Mouse (Mus musculus): ENCODE data around the gene Lpcat1. TPM values are rescaled to one million over a fixed set of nuclear protein-coding genes. Genes with fewer than 3 reads are reported as not detected.

Gene Lpcat1
- polyA plus RNA-seq, 1 experiment from 2014 or later: 56.7 TPM

DNA sequence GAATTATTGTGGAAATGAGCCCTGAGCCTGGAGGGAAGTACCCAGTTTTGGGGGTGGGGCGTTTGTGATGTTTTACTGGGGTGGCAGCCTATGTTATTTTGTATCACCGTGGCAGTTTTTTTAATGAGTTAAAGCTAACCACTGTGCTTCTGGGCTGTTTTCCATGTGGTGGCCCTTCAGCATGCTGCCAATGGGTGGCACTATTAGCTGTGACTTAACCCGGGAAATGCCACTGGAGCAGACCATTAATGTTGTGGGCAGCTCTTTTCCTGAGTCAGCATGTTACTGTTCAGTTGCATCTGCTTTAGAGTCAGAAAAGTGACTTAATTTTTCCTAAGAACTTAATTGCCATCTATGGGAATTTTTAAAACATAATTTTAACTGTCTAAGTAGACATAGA is 5.5 kb downstream of the Lpcat1 start:
- Histone ChIP-seq H3K4me1 (peaks cover 50% of the 10 kb centered on the region), H3K9me3 (replicated peaks) (no peaks in the 10 kb centered on the region), H3K36me3 (peaks cover 55% of the 10 kb centered on the region), H3K4me3 (no peak overlapping the region), H3K27ac (no peak overlapping the region), H3K27me3 (ENCODE audit: low read depth, poor library complexity, severe bottlenecking) (no peaks in the 10 kb centered on the region)
- no peak for DNase-seq (ENCODE audit: low spot score)
- WGBS: 77% methylated on average over 3 of the region's 3 CpGs

DNA sequence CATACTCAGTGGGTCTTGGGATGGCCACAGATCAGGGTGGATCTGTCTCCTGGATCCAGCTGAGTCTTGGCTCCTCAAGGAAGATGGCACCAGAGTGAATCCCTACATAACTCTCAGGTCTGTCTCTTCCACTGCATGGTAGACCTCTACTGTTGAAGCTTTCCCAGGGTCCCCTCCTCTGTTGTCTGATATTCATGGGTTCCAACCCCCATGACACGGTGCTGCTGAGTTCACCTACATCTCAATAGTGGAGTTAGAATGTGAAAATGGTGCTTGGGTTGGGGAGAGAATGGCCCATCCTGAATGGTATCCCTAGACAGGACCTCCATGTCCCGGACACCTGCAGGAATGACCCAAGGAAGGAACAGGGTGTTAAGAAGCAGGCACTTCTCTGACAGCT is 6.7 kb downstream of the Lpcat1 start:
- Histone ChIP-seq H3K36me3 (peaks cover 55% of the 10 kb centered on the region), H3K27me3 (ENCODE audit: low read depth, poor library complexity, severe bottlenecking) (no peaks in the 10 kb centered on the region), H3K27ac (no peak overlapping the region), H3K4me1 (peaks cover 50% of the 10 kb centered on the region), H3K4me3 (no peak overlapping the region), H3K9me3 (replicated peaks) (no peaks in the 10 kb centered on the region)
- no peak for DNase-seq (ENCODE audit: low spot score)
- 93% methylated on average over 2 of the region's 2 CpGs for WGBS

DNA sequence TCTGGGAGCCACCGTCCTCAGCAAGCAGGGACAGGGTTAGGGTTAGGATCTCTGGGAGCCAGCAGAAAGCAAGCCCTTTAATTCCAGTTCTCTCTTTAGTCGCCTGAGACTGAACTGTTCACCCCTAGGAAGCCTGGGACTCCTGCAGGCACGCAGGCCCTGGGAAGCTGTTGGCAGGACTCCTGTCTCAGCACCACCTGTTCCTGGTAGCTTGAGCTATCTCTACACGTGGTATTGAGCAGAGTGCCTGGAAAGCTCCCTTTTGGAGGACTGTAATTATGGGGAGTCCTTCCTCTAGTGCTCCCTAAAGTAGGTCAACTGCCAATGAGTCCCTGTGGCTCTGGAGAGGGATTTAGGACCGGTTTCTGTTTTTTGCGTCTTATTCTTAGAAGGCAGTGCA is 7.2 kb downstream of the Lpcat1 start:
- DNase-seq (ENCODE audit: low spot score): no peak
- H3K27me3 ChIP-seq (ENCODE audit: low read depth, poor library complexity, severe bottlenecking): no peaks in the 10 kb centered on the region
- H3K4me1 ChIP-seq: peaks cover 50% of the 10 kb centered on the region
- H3K9me3 ChIP-seq (replicated peaks): no peaks in the 10 kb centered on the region
- peak overlapping the region; percentile 43 for H3K27ac ChIP-seq
- peaks cover 55% of the 10 kb centered on the region for H3K36me3 ChIP-seq
- WGBS: 90% methylated on average over 6 of the region's 6 CpGs
- no peak overlapping the region for H3K4me3 ChIP-seq

DNA sequence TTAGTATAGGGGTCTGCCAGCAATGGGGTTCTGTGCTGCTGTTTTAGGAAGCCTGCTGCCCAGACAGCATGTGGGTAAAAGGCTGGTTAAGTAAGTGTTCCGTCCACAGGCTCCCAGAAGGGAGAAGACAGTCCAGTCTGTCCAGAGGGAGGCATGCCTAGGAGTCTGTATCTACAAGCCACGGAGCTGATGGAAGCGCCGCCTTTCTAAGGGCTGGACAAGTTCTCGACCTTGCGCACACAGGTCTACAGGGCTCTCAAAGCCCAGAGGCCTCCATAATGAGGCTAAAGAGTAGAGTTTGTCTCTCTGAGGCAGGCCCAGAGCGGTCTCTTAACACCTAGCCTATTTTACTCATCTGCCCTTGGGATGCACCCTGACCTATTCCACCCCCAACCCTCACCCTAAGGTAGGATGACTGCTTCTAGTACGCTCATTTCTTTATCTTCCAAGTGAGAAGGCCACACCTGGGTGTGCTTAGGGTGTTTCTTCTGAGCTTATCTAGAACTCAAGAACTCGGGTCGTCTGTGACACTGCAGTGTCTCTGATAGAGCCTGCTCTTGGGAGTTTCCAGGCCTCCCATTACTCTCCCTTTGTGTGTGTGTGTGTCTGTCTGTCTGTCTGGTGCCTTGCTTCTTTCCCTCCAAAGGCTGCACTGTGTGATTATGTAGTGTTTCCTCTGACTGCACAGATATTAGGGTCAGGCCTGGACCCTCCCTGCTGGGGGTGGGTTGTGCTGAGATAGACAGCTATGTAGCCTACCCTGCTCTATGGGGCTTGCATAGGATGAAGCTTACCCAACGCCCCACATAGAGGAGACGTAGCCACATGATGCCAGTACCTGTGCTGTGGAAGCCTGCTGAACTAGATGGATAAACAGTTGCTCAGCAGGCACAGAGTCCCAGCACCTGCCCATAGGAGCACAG is 8.3 kb downstream of the Lpcat1 start:
- Histone ChIP-seq H3K4me1 (peaks cover 47% of the 10 kb centered on the region), H3K4me3 (no peak overlapping the region), H3K36me3 (peaks cover 47% of the 10 kb centered on the region), H3K27ac (peak overlapping the region; percentile 43), H3K9me3 (replicated peaks) (no peaks in the 10 kb centered on the region), H3K27me3 (ENCODE audit: low read depth, poor library complexity, severe bottlenecking) (no peaks in the 10 kb centered on the region)
- no peak for DNase-seq (ENCODE audit: low spot score)
- 93% methylated on average over 12 of the region's 12 CpGs for WGBS

DNA sequence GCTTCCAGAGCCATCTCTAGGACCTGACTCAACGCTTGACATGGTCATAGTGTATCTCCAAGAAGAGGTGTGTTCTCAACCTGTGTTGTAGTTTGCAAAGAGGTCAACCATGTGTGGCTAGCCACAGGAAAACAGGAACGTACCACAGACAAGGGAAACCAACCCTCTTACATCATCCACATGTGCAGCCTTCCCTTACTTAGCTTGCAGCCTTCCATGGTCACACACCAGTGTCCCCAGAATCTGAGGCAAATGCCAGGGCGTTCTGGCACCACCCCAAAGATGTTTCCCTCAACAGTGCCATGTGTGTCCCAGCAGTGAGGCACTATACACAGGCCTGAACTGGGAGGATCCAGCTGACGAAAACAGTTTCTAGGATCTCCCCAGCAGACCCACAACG is 9.3 kb downstream of the Lpcat1 start:
- Histone ChIP-seq H3K27me3 (ENCODE audit: low read depth, poor library complexity, severe bottlenecking) (no peaks in the 10 kb centered on the region), H3K27ac (peak overlapping the region; percentile 12), H3K9me3 (replicated peaks) (no peaks in the 10 kb centered on the region), H3K36me3 (peaks cover 37% of the 10 kb centered on the region), H3K4me1 (peaks cover 44% of the 10 kb centered on the region), H3K4me3 (no peak overlapping the region)
- WGBS: 91% methylated on average over 5 of the region's 5 CpGs
- DNase-seq (ENCODE audit: low spot score): no peak

DNA sequence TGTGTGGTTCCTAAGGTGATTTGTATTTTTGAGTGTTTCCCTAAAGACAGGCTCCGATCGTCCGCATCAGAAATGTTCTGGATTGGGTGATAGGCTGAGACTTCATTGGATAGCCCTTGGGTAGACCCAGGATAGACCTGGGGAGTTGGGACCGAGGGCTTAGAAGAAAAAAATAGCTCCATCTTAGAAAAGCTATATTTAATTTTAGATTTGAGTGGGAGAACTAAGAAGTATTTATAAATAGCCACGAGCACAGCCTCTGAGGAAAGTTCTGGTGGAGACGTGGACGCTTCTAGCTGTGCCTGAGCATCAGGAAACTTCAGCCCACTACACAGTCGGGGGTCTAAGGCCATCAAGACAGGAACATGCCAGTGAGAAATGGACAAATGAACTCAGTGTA is 9.8 kb downstream of the Lpcat1 start:
- WGBS: 94% methylated on average over 8 of the region's 8 CpGs
- H3K4me1 ChIP-seq: peaks cover 43% of the 10 kb centered on the region
- no peak overlapping the region for H3K4me3 ChIP-seq
- no peak for DNase-seq (ENCODE audit: low spot score)
- no peaks in the 10 kb centered on the region for H3K27me3 ChIP-seq (ENCODE audit: low read depth, poor library complexity, severe bottlenecking)
- H3K36me3 ChIP-seq: peaks cover 32% of the 10 kb centered on the region
- peak overlapping the region; percentile 78 for H3K27ac ChIP-seq
- no peaks in the 10 kb centered on the region for H3K9me3 ChIP-seq (replicated peaks)

DNA sequence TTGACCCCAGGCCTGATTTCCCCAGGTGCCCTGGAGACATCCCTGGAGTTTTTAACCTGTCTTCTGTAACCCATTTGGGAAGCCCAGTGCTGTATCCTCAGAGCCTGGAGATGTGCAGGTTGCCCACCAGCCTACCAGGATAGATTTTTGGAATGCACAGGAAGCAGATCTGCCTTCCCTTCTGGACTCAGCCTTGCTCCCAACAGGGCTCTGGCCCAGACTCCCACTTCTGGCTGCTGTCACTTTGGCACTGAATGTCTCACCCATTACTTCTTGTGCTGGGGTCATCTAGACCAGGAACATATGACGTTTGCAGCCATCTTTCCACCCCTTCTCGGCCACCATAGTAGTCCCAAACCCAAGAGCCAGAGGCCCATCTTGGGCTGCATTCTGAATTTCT is 10.8 kb downstream of the Lpcat1 start:
- Histone ChIP-seq H3K36me3 (peaks cover 31% of the 10 kb centered on the region), H3K4me3 (no peak overlapping the region), H3K27me3 (ENCODE audit: low read depth, poor library complexity, severe bottlenecking) (no peaks in the 10 kb centered on the region), H3K4me1 (peaks cover 36% of the 10 kb centered on the region), H3K9me3 (replicated peaks) (no peaks in the 10 kb centered on the region), H3K27ac (peak overlapping the region; percentile 38; the same call in 1 of the 2 replicates)
- DNase-seq (ENCODE audit: low spot score): no peak
- 81% methylated on average over 2 of the region's 2 CpGs for WGBS

DNA sequence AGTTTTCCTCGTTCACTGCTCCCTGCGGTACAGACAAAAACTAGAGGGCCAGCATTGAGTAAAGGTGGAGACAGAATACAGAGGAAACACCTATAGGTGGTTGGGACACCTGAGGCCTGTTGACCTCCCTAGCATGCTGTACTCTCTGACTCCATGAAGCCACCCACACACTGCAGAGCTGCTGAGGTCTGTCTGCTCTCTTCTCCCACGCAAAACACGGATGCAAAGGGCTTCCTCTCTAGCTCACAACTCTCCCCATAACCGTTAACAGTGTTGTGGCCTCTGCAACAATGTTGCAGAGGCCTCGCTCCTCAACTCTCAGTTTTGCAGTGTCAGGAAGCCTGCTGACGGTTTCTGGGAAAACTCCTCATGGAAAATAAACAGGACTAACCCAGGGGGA is 15.5 kb downstream of the Lpcat1 start:
- H3K27me3 ChIP-seq (ENCODE audit: low read depth, poor library complexity, severe bottlenecking): no peaks in the 10 kb centered on the region
- H3K4me1 ChIP-seq: peaks cover 21% of the 10 kb centered on the region
- 91% methylated on average over 7 of the region's 7 CpGs for WGBS
- no peaks in the 10 kb centered on the region for H3K9me3 ChIP-seq (replicated peaks)
- H3K27ac ChIP-seq: no peak overlapping the region
- DNase-seq (ENCODE audit: low spot score): no peak
- no peak overlapping the region for H3K4me3 ChIP-seq
- peaks cover 42% of the 10 kb centered on the region for H3K36me3 ChIP-seq

DNA sequence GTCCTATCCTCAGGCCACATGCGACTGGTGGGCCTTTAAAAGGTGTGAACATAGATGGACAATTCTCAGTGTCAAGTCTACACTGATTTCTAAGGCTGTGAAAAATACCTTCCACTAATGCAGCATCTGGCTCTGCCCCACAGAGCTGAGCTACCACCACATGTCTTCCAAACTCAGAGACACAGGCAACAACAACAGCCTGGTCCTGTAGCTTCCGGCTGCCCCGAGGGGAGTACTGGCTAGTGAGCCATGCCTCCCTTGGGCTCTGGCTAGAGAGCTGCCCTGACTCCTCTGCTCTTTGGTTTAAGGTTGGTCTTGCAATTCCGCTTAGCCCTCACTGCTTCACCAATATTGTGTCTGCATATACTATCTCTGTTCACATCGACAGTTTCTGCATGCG is 16.3 kb downstream of the Lpcat1 start:
- Histone ChIP-seq H3K36me3 (peaks cover 48% of the 10 kb centered on the region), H3K27me3 (ENCODE audit: low read depth, poor library complexity, severe bottlenecking) (no peaks in the 10 kb centered on the region), H3K4me1 (peaks cover 13% of the 10 kb centered on the region), H3K27ac (no peak overlapping the region), H3K9me3 (replicated peaks) (no peaks in the 10 kb centered on the region), H3K4me3 (no peak overlapping the region)
- 95% methylated on average over 6 of the region's 6 CpGs for WGBS
- DNase-seq (ENCODE audit: low spot score): no peak

DNA sequence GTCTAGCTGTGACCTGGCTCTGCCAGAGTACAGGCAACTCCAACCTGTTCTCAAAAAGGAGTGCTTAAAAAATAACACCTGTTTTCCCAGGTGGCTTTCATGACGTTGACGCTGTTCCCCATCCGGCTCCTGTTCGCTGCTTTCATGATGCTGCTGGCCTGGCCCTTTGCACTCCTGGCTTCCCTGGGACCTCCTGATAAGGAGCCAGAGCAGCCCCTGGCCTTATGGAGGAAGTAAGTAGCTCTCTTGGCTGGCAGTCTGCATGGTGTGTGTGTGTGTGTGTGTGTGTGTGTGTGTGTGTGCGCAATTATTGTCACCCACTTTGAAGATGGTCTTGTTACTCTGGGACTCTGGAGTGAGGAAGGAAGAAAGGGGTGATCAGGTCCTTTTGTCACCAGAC is 17.2 kb downstream of the Lpcat1 start:
- H3K27me3 ChIP-seq (ENCODE audit: low read depth, poor library complexity, severe bottlenecking): no peaks in the 10 kb centered on the region
- no peak overlapping the region for H3K27ac ChIP-seq
- no peak overlapping the region for H3K4me3 ChIP-seq
- 85% methylated on average over 5 of the region's 5 CpGs for WGBS
- peaks cover 56% of the 10 kb centered on the region for H3K36me3 ChIP-seq
- no peaks in the 10 kb centered on the region for H3K9me3 ChIP-seq (replicated peaks)
- H3K4me1 ChIP-seq: peaks cover 5% of the 10 kb centered on the region; the same call in 1 of the 2 replicates
- no peak for DNase-seq (ENCODE audit: low spot score)

DNA sequence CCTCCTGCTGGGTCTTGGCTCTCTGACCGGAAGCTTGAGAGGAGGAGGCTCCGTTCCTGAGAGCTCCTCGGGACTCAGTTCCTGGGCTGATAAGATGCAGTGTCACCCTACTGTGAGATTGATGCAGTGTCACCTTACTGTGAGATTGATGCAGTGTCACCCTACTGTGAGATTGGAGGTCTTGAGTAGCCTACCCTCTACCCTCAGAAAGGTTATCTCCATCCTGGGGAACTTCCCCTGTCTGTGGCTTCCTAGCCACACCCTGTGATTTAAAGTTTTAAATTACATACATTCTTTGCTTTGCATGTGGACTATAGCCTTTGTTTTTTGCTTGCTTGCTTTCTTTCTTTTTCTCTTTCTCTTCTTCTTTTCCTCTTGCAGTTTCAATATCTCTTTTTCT is 21.1 kb downstream of the Lpcat1 start:
- Histone ChIP-seq H3K27me3 (ENCODE audit: low read depth, poor library complexity, severe bottlenecking) (no peaks in the 10 kb centered on the region), H3K9me3 (replicated peaks) (no peaks in the 10 kb centered on the region), H3K36me3 (peaks cover 96% of the 10 kb centered on the region), H3K27ac (no peak overlapping the region), H3K4me1 (no peaks in the 10 kb centered on the region), H3K4me3 (no peak overlapping the region)
- DNase-seq (ENCODE audit: low spot score): no peak
- WGBS: 49% methylated on average over 3 of the region's 3 CpGs

DNA sequence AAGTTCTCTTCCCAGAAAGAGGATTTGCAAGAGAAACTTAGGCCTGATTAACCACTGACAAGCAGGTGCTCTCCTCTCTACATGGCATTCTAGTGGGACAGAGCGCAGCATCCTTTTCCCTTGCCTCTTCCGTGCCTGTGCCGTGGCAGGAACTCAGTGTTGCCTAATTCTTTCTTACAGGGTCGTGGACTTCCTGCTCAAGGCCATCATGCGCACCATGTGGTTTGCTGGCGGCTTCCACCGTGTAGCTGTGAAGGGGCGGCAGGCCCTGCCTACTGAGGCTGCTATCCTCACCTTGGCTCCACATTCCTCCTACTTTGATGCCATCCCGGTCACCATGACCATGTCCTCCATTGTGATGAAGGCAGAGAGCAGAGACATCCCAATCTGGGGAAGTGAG is 21.7 kb downstream of the Lpcat1 start:
- 86% methylated on average over 9 of the region's 9 CpGs for WGBS
- DNase-seq (ENCODE audit: low spot score): no peak
- H3K27me3 ChIP-seq (ENCODE audit: low read depth, poor library complexity, severe bottlenecking): no peaks in the 10 kb centered on the region
- no peak overlapping the region for H3K4me3 ChIP-seq
- H3K36me3 ChIP-seq: peaks cover 94% of the 10 kb centered on the region
- no peaks in the 10 kb centered on the region for H3K9me3 ChIP-seq (replicated peaks)
- H3K27ac ChIP-seq: no peak overlapping the region
- H3K4me1 ChIP-seq: no peaks in the 10 kb centered on the region

DNA sequence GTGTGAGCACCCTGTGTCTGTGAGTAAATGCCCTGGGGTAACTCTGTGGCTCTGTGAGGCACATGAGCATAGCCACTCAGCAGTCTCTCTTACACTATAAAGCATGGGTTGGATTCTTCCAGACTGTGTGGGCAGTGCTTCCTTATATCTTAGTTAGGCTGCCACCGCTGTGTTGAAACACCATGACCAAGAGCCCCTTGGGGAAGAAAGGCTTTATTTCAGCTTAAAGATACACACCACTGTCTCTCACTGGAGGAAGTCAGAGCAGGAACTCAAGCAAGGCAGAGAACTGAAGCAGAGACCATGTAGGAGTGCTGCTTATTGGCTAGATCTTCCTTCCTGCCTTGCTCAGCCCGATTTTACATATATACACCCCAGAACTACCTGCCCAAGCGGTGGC is 23.0 kb downstream of the Lpcat1 start:
- no peak overlapping the region for H3K27ac ChIP-seq
- peaks cover 94% of the 10 kb centered on the region for H3K36me3 ChIP-seq
- DNase-seq (ENCODE audit: low spot score): no peak
- no peaks in the 10 kb centered on the region for H3K27me3 ChIP-seq (ENCODE audit: low read depth, poor library complexity, severe bottlenecking)
- H3K9me3 ChIP-seq (replicated peaks): no peaks in the 10 kb centered on the region
- 92% methylated on average over 3 of the region's 3 CpGs for WGBS
- H3K4me1 ChIP-seq: no peaks in the 10 kb centered on the region
- no peak overlapping the region for H3K4me3 ChIP-seq

All from limb, embryonic 10.5 days (tissue).